Mouse (Mus musculus) heart, embryonic 11.5 days (tissue): ENCODE measurements at regions not wholly inside any gene's neighbourhood (a gene's known extent, or its start where the extent isn't known, plus 50 kb on each side); places are given as distances from the start of the nearest gene placed in this dataset.

Experiments
- ATAC-seq: fragments of 200-750 bp; cut with Nextera tagmentation; replicated peaks from 2 replicates; pipeline ENCODE4 v1.8.0; 2017; ENCODE audit warnings: moderate library complexity; ENCODE audit not compliant: insufficient number of reproducible peaks, low FRiP score, low TSS enrichment
- H3K27ac ChIP-seq: fragments of 300-500 bp; sonication (generic); 2 replicates; pipeline ENCODE4 v1.5.1; 2014; ENCODE audit warnings: mild to moderate bottlenecking, low read depth, low read length
- H3K27me3 ChIP-seq: fragments of 300-500 bp; sonication (generic); 2 replicates; pipeline ENCODE4 v1.6.1; 2014; ENCODE audit warnings: mild to moderate bottlenecking, low read length, mixed read lengths; ENCODE audit not compliant: control insufficient read depth, insufficient read depth
- H3K36me3 ChIP-seq: fragments of 300-500 bp; sonication (generic); 2 replicates; pipeline ENCODE4 v1.6.1; 2014; ENCODE audit warnings: mild to moderate bottlenecking, low read length, moderate library complexity, mixed read lengths; ENCODE audit not compliant: control insufficient read depth, insufficient read depth
- H3K4me1 ChIP-seq: fragments of 300-500 bp; sonication (generic); 2 replicates; pipeline ENCODE4 v1.6.1; 2014; ENCODE audit warnings: low read length; ENCODE audit not compliant: control insufficient read depth, insufficient read depth
- H3K4me2 ChIP-seq: fragments of 300-500 bp; sonication (generic); 2 replicates; pipeline ENCODE4 v1.6.1; 2014; ENCODE audit warnings: mild to moderate bottlenecking, moderate library complexity
- H3K4me3 ChIP-seq: fragments of 300-500 bp; sonication (generic); 2 replicates; pipeline ENCODE4 v1.5.1; 2014; ENCODE audit warnings: low read depth, low read length
- H3K9ac ChIP-seq: fragments of 300-500 bp; sonication (generic); 2 replicates; pipeline ENCODE4 v1.6.1; 2014; ENCODE audit warnings: mild to moderate bottlenecking, low read depth, low read length, moderate library complexity
- H3K9me3 ChIP-seq: fragments of 300-500 bp; sonication (generic); replicated peaks from 2 replicates; pipeline ENCODE4 v1.6.1; 2016; ENCODE audit warnings: low read length; ENCODE audit not compliant: control insufficient read depth
- WGBS: fragments of 180-500 bp; shearing (Covaris S2); extraction: QIAGEN DNeasy Blood & Tissue Kit; methylation state at CpG from one replicate; pipeline ENCODE4 v1.1.7; 2014; ENCODE audit not compliant: insufficient replicate concordance; 5-methylcytosine and 5-hydroxymethylcytosine counted together

DNA sequence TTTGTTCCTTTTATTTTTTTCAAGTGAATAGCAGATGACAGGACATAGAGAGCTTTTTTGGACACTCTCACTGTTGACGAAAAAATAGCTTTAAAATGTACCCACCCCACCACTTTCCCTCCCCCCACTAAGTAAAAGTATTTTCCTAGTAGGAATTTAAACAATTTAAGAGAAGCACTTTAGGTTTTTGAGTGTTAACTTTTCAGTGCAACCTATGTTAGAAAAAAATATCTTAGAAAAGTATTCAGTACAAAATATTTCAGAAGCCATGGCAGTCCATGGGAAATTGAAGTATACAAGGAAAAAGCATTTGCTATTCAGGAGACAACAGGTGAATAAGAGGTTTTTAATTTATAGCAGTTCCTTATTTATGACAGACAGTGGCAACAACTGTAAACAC lies 431.9 kb downstream of the Gja1 start:
- H3K4me1 ChIP-seq = no peaks in the 10 kb centered on the region
- no peak overlapping the region for H3K27ac ChIP-seq
- H3K9me3 ChIP-seq = no peaks in the 10 kb centered on the region
- H3K9ac ChIP-seq = no peak overlapping the region
- 63% methylated on average over 1 of the region's 1 CpGs for WGBS
- H3K27me3 ChIP-seq = no peaks in the 10 kb centered on the region
- H3K36me3 ChIP-seq = no peaks in the 10 kb centered on the region
- no peak overlapping the region for H3K4me3 ChIP-seq
- ATAC-seq = no peak
- no peak overlapping the region for H3K4me2 ChIP-seq

- WGBS = 58% methylated on average over 5 of the region's 5 CpGs
- no peak for ATAC-seq
- no peak overlapping the region for H3K9ac ChIP-seq
- H3K27me3 ChIP-seq = no peaks in the 10 kb centered on the region
- H3K4me3 ChIP-seq = no peak overlapping the region
- H3K9me3 ChIP-seq = no peaks in the 10 kb centered on the region
- no peaks in the 10 kb centered on the region for H3K4me1 ChIP-seq
- no peak overlapping the region for H3K4me2 ChIP-seq
- H3K27ac ChIP-seq = no peak overlapping the region
- H3K36me3 ChIP-seq = no peaks in the 10 kb centered on the region
Measured at GRCm38 (mm10) chr10:56822158-56822557, 445.0 kb downstream of the Gja1 start.

GRCm38 (mm10) chr10:56831331-56831730 lies 454.2 kb downstream of the Gja1 start:
- WGBS = 78% methylated on average over 1 of the region's 1 CpGs
- Histone ChIP-seq H3K9me3 (no peaks in the 10 kb centered on the region), H3K4me3 (no peak overlapping the region), H3K36me3 (no peaks in the 10 kb centered on the region), H3K9ac (no peak overlapping the region), H3K4me2 (no peak overlapping the region), H3K27ac (no peak overlapping the region), H3K4me1 (no peaks in the 10 kb centered on the region), H3K27me3 (no peaks in the 10 kb centered on the region)
- ATAC-seq = no peak

- H3K4me3 ChIP-seq = no peak overlapping the region
- no peaks in the 10 kb centered on the region for H3K9me3 ChIP-seq
- no peak overlapping the region for H3K9ac ChIP-seq
- no peak overlapping the region for H3K4me2 ChIP-seq
- H3K27ac ChIP-seq = no peak overlapping the region
- no peaks in the 10 kb centered on the region for H3K4me1 ChIP-seq
- H3K27me3 ChIP-seq = no peaks in the 10 kb centered on the region
- no peaks in the 10 kb centered on the region for H3K36me3 ChIP-seq
- 77% methylated on average over 4 of the region's 4 CpGs for WGBS
- ATAC-seq = no peak
Measured at GRCm38 (mm10) chr10:56831966-56832365, 454.8 kb downstream of the Gja1 start.

DNA sequence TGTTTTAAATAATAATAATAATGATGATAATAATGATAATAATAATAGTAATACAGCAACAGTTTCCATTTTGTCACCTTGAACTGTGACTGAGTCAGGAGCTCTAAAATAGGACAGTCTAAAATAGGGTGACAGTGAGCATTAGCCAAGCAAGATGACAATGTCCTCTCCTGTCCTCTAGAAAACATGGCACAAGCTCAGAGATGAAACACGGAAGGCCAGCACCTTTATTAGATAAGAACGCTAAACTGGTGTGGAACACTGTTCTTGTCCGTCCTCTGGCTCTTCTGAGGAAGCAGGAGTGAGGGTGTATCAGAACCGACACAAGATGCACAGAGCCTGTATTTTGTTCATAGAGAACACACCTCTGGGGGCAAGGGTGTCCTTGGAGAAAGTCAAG lies 459.0 kb downstream of the Gja1 start:
- no peak for ATAC-seq
- Histone ChIP-seq H3K4me3 (no peak overlapping the region), H3K4me2 (no peak overlapping the region), H3K4me1 (no peaks in the 10 kb centered on the region), H3K27me3 (no peaks in the 10 kb centered on the region), H3K9me3 (no peaks in the 10 kb centered on the region), H3K27ac (no peak overlapping the region), H3K9ac (no peak overlapping the region), H3K36me3 (no peaks in the 10 kb centered on the region)
- 56% methylated on average over 4 of the region's 4 CpGs for WGBS

DNA sequence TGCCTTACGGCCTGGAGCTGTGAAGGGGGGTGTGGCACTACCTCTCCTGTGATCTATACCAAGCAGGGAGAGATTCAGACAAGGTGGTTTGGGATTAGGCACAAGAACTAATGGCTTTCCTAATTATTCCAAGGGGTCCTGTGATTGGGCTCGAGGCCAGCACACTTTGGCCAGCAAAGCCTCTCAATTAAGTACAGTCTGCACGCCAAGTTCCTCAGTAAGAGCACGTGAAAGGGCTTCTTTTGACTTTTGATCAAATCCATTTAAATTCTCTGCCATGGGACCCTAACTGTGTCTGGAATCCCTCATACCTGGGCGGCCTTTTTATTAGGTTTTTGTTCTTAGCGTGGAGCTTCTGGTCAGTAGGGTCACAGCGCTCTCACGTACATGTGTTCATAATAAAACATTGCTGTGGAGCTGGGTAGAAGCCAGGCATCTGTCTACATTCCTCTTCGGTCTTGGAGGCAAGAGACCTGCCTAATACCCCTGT lies 461.9 kb downstream of the Gja1 start:
- no peaks in the 10 kb centered on the region for H3K9me3 ChIP-seq
- WGBS = 64% methylated on average over 9 of the region's 9 CpGs
- H3K4me1 ChIP-seq = no peaks in the 10 kb centered on the region
- H3K4me2 ChIP-seq = no peak overlapping the region
- no peak overlapping the region for H3K9ac ChIP-seq
- no peak for ATAC-seq
- no peak overlapping the region for H3K27ac ChIP-seq
- no peak overlapping the region for H3K4me3 ChIP-seq
- no peaks in the 10 kb centered on the region for H3K27me3 ChIP-seq
- H3K36me3 ChIP-seq = no peaks in the 10 kb centered on the region

- Histone ChIP-seq H3K27ac (no peak overlapping the region), H3K4me1 (no peaks in the 10 kb centered on the region), H3K9me3 (no peaks in the 10 kb centered on the region), H3K4me3 (no peak overlapping the region), H3K36me3 (no peaks in the 10 kb centered on the region), H3K27me3 (no peaks in the 10 kb centered on the region), H3K4me2 (no peak overlapping the region), H3K9ac (no peak overlapping the region)
- 55% methylated on average over 2 of the region's 2 CpGs for WGBS
- no peak for ATAC-seq
Measured at GRCm38 (mm10) chr10:56839545-56839944, 462.4 kb downstream of the Gja1 start.

DNA sequence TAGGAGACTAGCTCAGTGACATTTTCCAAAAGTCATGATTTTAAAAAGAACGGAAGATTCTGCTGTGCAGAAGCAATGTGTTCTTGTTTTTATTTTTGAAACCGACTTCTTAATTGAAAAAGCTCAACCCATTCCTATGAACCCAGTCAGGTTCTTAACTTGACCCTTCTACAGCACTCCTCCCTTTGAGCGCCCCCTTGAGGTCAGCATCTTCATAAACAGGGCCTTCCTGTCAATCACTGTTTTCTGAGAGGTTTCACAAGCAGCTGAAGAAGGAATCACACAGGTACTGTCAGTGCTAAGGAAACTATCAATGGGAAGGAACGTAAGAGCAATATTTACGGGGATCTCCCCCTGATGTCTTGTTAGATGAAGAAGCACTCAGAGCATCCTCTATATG lies 463.6 kb downstream of the Gja1 start:
- Histone ChIP-seq H3K9ac (no peak overlapping the region), H3K27ac (no peak overlapping the region), H3K27me3 (no peaks in the 10 kb centered on the region), H3K4me3 (no peak overlapping the region), H3K4me2 (no peak overlapping the region), H3K4me1 (no peaks in the 10 kb centered on the region), H3K9me3 (no peaks in the 10 kb centered on the region), H3K36me3 (no peaks in the 10 kb centered on the region)
- no peak for ATAC-seq
- WGBS = 62% methylated on average over 5 of the region's 5 CpGs

DNA sequence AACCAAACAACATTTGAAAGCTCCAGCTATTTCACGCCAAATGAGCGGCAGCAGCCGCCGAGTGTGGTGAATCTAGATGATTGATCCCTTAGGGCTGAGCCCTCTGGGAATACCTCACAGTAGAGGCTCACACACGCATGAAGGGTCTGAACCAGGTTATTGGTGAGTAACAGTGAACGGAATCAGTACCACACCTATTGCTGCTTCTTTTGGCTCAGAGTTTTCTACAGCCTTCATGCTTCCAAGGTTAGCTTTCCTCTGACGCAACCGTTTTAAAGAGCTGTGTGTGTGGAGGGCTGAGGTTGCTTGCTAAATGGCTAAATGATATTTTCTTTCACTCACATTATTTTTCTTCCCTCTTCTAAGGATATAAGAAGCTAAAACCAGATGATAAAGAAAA lies 464.4 kb downstream of the Gja1 start:
- Histone ChIP-seq H3K9ac (no peak overlapping the region), H3K27me3 (no peaks in the 10 kb centered on the region), H3K9me3 (no peaks in the 10 kb centered on the region), H3K4me2 (no peak overlapping the region), H3K27ac (no peak overlapping the region), H3K4me3 (no peak overlapping the region), H3K4me1 (no peaks in the 10 kb centered on the region), H3K36me3 (no peaks in the 10 kb centered on the region)
- 83% methylated on average over 8 of the region's 8 CpGs for WGBS
- no peak for ATAC-seq
